Mouse (Mus musculus) thymus, adult 2 months (tissue): ENCODE results near the gene Cnpy2. TPM values are rescaled to one million over a fixed set of nuclear protein-coding genes. Genes with fewer than 3 reads are reported as not detected.
A peak's percentile ranks its signal among the peaks of the same experiment; 100 is the strongest.

Experiments
- DNase-seq: peaks from one replicate; pipeline ENCODE4 v3.0.0; 2021
- H3K27ac ChIP-seq: fragments of 200-500 bp; 2 replicates; pipeline ENCODE4 v1.5.1; 2012; ENCODE audit warnings: low read length, control low read depth; ENCODE audit not compliant: control insufficient read depth, insufficient read depth
- H3K27me3 ChIP-seq: fragments of 200-500 bp; 2 replicates; pipeline ENCODE4 v1.6.1; 2012; ENCODE audit warnings: mild to moderate bottlenecking, low read length, moderate library complexity, mixed read lengths; ENCODE audit not compliant: control insufficient read depth, insufficient read depth
- H3K36me3 ChIP-seq: fragments of 200-500 bp; 2 replicates; pipeline ENCODE4 v1.6.1; 2012; ENCODE audit warnings: mild to moderate bottlenecking, low read length, moderate library complexity; ENCODE audit not compliant: control insufficient read depth, insufficient read depth
- H3K4me1 ChIP-seq: fragments of 200-500 bp; replicated peaks from 2 replicates; pipeline ENCODE4 v1.6.1; 2012; ENCODE audit warnings: low read length; ENCODE audit not compliant: control insufficient read depth, insufficient read depth
- H3K4me3 ChIP-seq: fragments of 200-500 bp; 2 replicates; pipeline ENCODE4 v1.5.1; 2012; ENCODE audit warnings: mild to moderate bottlenecking, low read length, control low read depth, moderate library complexity; ENCODE audit not compliant: control insufficient read depth, insufficient read depth
- CTCF ChIP-seq: fragments of 200-500 bp; IDR thresholded peaks from 2 replicates; pipeline ENCODE4 v1.5.1; 2012; ENCODE audit warnings: mild to moderate bottlenecking, control low read depth, low read length, moderate library complexity, borderline replicate concordance; ENCODE audit not compliant: control insufficient read depth, poor library complexity, insufficient read depth; ENCODE audit errors: extremely low read depth
- POLR2A ChIP-seq: fragments of 200-500 bp; IDR thresholded peaks from 2 replicates; pipeline ENCODE4 v1.6.1; 2012; ENCODE audit warnings: mild to moderate bottlenecking, low read length, control low read depth, moderate library complexity; ENCODE audit not compliant: control insufficient read depth, poor library complexity, insufficient read depth; ENCODE audit errors: extremely low read depth
- WGBS: fragments of 180-500 bp; shearing (Covaris S2); methylation state at CpG from one replicate; pipeline ENCODE4 v1.1.7; 2018; 5-methylcytosine and 5-hydroxymethylcytosine counted together
- polyA plus RNA-seq: library from polyadenylated mRNA; depleted of rRNA; stranded (reverse); fragments of >200 nt; gene quantifications from 2 replicates; pipeline ENCODE4 v1.2.3, GENCODE M21; 2012

Gene Cnpy2
- polyA plus RNA-seq, 1 experiment: 41.7 TPM

- Histone ChIP-seq H3K27me3 (no peaks in the 10 kb centered on the region), H3K4me3 (no peak overlapping the region), H3K4me1 (no peaks in the 10 kb centered on the region), H3K27ac (no peak overlapping the region), H3K36me3 (no peaks in the 10 kb centered on the region)
- WGBS: under 1% methylated on average over 4 of the region's 4 CpGs
- TF ChIP-seq POLR2A (no peak), CTCF (no peak)
- DNase-seq: peak; percentile 86
Observed at GRCm38 (mm10) chr10:128335582-128335981, 13.3 kb downstream of the Cnpy2 start.

- no peaks in the 10 kb centered on the region for H3K27me3 ChIP-seq
- 98% methylated on average over 3 of the region's 3 CpGs for WGBS
- no peaks in the 10 kb centered on the region for H3K4me1 ChIP-seq
- no peak overlapping the region for H3K27ac ChIP-seq
- no peaks in the 10 kb centered on the region for H3K36me3 ChIP-seq
- H3K4me3 ChIP-seq: no peak overlapping the region
- TF ChIP-seq CTCF: no peak
- TF ChIP-seq POLR2A: no peak
- no peak for DNase-seq
Observed at GRCm38 (mm10) chr10:128336195-128336594, 13.9 kb downstream of the Cnpy2 start.

GRCm38 (mm10) chr10:128336597-128336996, 14.3 kb downstream of the Cnpy2 start:
- TF ChIP-seq CTCF: no peak
- TF ChIP-seq POLR2A: no peak
- H3K27ac ChIP-seq: no peak overlapping the region

GRCm38 (mm10) chr10:128337306-128338181, 15.3 kb downstream of the Cnpy2 start, which contains the start of gene Cs:
Cs (plus strand) TSS chr10:128337734.
- peak; percentile 97 for DNase-seq
- TF ChIP-seq CTCF (peak; percentile 59; the same call in 1 of the 2 replicates), POLR2A (0 out of 2 replicates have a peak, but pooled peaks have one; percentile 30)
- no peaks in the 10 kb centered on the region for H3K36me3 ChIP-seq
- H3K27me3 ChIP-seq: no peaks in the 10 kb centered on the region
- H3K27ac ChIP-seq: peak within 1 kb of the TSS; percentile 82
- peak within 1 kb of the TSS; percentile 76 for H3K4me3 ChIP-seq
- under 1% methylated on average over 61 of the region's 61 CpGs for WGBS
- no peaks in the 10 kb centered on the region for H3K4me1 ChIP-seq

More at GRCm38 (mm10) chr10:128336597-128336996, 14.3 kb downstream of the Cnpy2 start:
- Histone ChIP-seq H3K4me3 (no peak overlapping the region), H3K36me3 (no peaks in the 10 kb centered on the region), H3K27me3 (no peaks in the 10 kb centered on the region), H3K4me1 (no peaks in the 10 kb centered on the region)
- no peak for DNase-seq
- 84% methylated on average over 3 of the region's 3 CpGs for WGBS

GRCm38 (mm10) chr10:128338415-128338814, 16.2 kb downstream of the Cnpy2 start:
- Histone ChIP-seq H3K36me3 (no peaks in the 10 kb centered on the region), H3K4me3 (peak overlapping the region; percentile 73), H3K27me3 (no peaks in the 10 kb centered on the region), H3K27ac (no peak overlapping the region), H3K4me1 (no peaks in the 10 kb centered on the region)
- TF ChIP-seq POLR2A (no peak), CTCF (no peak)
- 5% methylated on average over 5 of the region's 5 CpGs for WGBS
- DNase-seq: no peak

GRCm38 (mm10) chr10:128338948-128339347, 16.7 kb downstream of the Cnpy2 start:
- Histone ChIP-seq H3K4me1 (no peaks in the 10 kb centered on the region), H3K27ac (no peak overlapping the region), H3K27me3 (no peaks in the 10 kb centered on the region), H3K36me3 (no peaks in the 10 kb centered on the region), H3K4me3 (no peak overlapping the region)
- no peak for DNase-seq
- no peak for TF ChIP-seq POLR2A
- TF ChIP-seq CTCF: no peak
- WGBS: 83% methylated on average over 2 of the region's 2 CpGs

- peaks cover 6% of the 10 kb centered on the region for H3K4me1 ChIP-seq
- no peaks in the 10 kb centered on the region for H3K36me3 ChIP-seq
- no peak for TF ChIP-seq POLR2A
- TF ChIP-seq CTCF: no peak
- H3K27me3 ChIP-seq: no peaks in the 10 kb centered on the region
- H3K4me3 ChIP-seq: no peak overlapping the region
- 83% methylated on average over 2 of the region's 2 CpGs for WGBS
- no peak for DNase-seq
- no peak overlapping the region for H3K27ac ChIP-seq
Observed at GRCm38 (mm10) chr10:128340257-128340656, 18.0 kb downstream of the Cnpy2 start.
